In the genomic region with DNA sequence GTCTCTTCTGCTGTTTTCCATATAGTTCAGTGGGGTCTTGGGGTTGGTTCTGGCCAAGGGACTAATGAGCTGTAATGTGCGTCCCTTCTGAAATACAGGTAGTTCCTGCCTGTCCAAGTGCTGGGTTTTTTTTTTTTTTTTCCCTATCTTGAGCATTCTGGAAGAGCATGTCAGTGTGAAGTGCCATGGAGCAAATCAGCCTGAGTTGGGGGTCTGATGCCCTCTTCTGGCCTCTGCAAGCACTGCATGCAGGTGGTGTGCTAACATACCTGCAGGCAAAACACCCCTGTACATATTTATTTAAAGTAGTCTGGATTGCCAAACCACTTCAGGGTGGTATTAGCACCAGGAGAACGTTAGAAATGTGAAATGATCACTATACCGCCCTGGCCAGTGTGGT, we compare ENCODE assay signal across 10 mouse cellular contexts. TPM values are rescaled to one million over a fixed set of nuclear protein-coding genes. Genes with fewer than 3 reads are reported as not detected.
DNase-seq lines count a peak whose midpoint lies in the region; ATAC-seq and TF ChIP-seq lines count a peak whose summit lies in the region.
"Had no signal": no experiment of that assay in that cellular context is flagged by ENCODE, and none has a peak within 500 bp of the region (broad histone marks: within the 10 kb centered on the region; RNA-seq: fewer than 3 reads in every experiment).

No protein-coding gene starts in this region.

- H3K9ac ChIP-seq in hindbrain, embryonic 11.5 days (ENCODE audit: low read depth, low read length), result no peak overlapping the region
- no peak overlapping the region for H3K9ac ChIP-seq in hindbrain, embryonic 16.5 days (ENCODE audit: low read depth, low read length)
- no peak overlapping the region for H3K9ac ChIP-seq in kidney, postnatal 0 days (ENCODE audit: low read depth, low read length)
- H3K9ac ChIP-seq: embryonic facial prominence, embryonic 12.5 days; lung, embryonic 15.5 days had no signal

- H3K36me3 ChIP-seq in hindbrain, embryonic 11.5 days (ENCODE audit: control insufficient read depth, insufficient read depth, low read length), result no peaks in the 10 kb centered on the region
- H3K36me3 ChIP-seq in hindbrain, embryonic 16.5 days (ENCODE audit: control insufficient read depth, insufficient read depth, low read length), result peaks cover 18% of the 10 kb centered on the region
- peaks cover 76% of the 10 kb centered on the region for H3K36me3 ChIP-seq in G1E (replicated peaks)
- peaks cover 42% of the 10 kb centered on the region for H3K36me3 ChIP-seq in kidney, postnatal 0 days (ENCODE audit: insufficient read depth, low read length)

- H3K27ac ChIP-seq in hindbrain, embryonic 11.5 days (ENCODE audit: low read depth, low read length), result no peak overlapping the region
- no peak overlapping the region for H3K27ac ChIP-seq in hindbrain, embryonic 16.5 days (ENCODE audit: low read depth, low read length)
- no peak overlapping the region for H3K27ac ChIP-seq in kidney, postnatal 0 days
- H3K27ac ChIP-seq: embryonic facial prominence, embryonic 12.5 days; lung, embryonic 15.5 days had no signal

- 57% methylated on average over 3 of the region's 3 CpGs for WGBS in hindbrain, embryonic 11.5 days
- 59% methylated on average over 3 of the region's 3 CpGs for WGBS in hindbrain, embryonic 16.5 days
- WGBS in kidney, postnatal 0 days, result 41% methylated on average over 3 of the region's 3 CpGs

- peak; percentile 76 for TF ChIP-seq CTCF in G1E (IDR thresholded peaks at IDR 0.05; ENCODE audit: low read depth, low read length)
- peak; percentile 78 for TF ChIP-seq CTCF in kidney, postnatal 0 days (IDR thresholded peaks at IDR 0.05; ENCODE audit: low read depth)

- no peak for ATAC-seq in hindbrain, embryonic 11.5 days (ENCODE audit: low FRiP score)
- no peak for ATAC-seq in hindbrain, embryonic 16.5 days
- no peak for ATAC-seq in G1E (ENCODE audit: extremely low read depth, insufficient number of reproducible peaks, low FRiP score, poor library complexity, severe bottlenecking)
- no peak for ATAC-seq in kidney, postnatal 0 days (replicated peaks; ENCODE audit: low FRiP score, low read depth)

- H3K4me3 ChIP-seq in hindbrain, embryonic 11.5 days (ENCODE audit: low read depth, low read length), result no peak overlapping the region
- no peak overlapping the region for H3K4me3 ChIP-seq in hindbrain, embryonic 16.5 days (ENCODE audit: low read length)
- no peak overlapping the region for H3K4me3 ChIP-seq in G1E (ENCODE audit: low read depth, low read length)
- no peak overlapping the region for H3K4me3 ChIP-seq in kidney, postnatal 0 days (replicated peaks; ENCODE audit: low read depth, low read length)
- H3K4me3 ChIP-seq: embryonic facial prominence, embryonic 12.5 days; lung, embryonic 15.5 days had no signal

- no peaks in the 10 kb centered on the region for H3K9me3 ChIP-seq in hindbrain, embryonic 11.5 days (ENCODE audit: control insufficient read depth, low read length)
- no peaks in the 10 kb centered on the region for H3K9me3 ChIP-seq in hindbrain, embryonic 16.5 days (ENCODE audit: control insufficient read depth, low read length)
- H3K9me3 ChIP-seq in G1E (replicated peaks), result no peaks in the 10 kb centered on the region
- H3K9me3 ChIP-seq in kidney, postnatal 0 days (replicated peaks; ENCODE audit: low read length), result no peaks in the 10 kb centered on the region
- H3K9me3 ChIP-seq: embryonic facial prominence, embryonic 12.5 days; lung, embryonic 15.5 days had no signal

- no peaks in the 10 kb centered on the region for H3K27me3 ChIP-seq in hindbrain, embryonic 11.5 days (ENCODE audit: control insufficient read depth, insufficient read depth, low read length)
- no peaks in the 10 kb centered on the region for H3K27me3 ChIP-seq in hindbrain, embryonic 16.5 days (replicated peaks; ENCODE audit: control insufficient read depth, insufficient read depth, low read length)
- H3K27me3 ChIP-seq in G1E (ENCODE audit: insufficient read depth, low read length), result no peaks in the 10 kb centered on the region
- no peaks in the 10 kb centered on the region for H3K27me3 ChIP-seq in kidney, postnatal 0 days (ENCODE audit: insufficient read depth, low read length)
- H3K27me3 ChIP-seq: embryonic facial prominence, embryonic 12.5 days; lung, embryonic 15.5 days had no signal

- peak; percentile 63 for DNase-seq in hindbrain, embryonic 11.5 days (ENCODE audit: low spot score)
- DNase-seq in 3134 (ENCODE audit: extremely low read depth, insufficient read length, low spot score), result peak; percentile 28
- no peak for DNase-seq in G1E (ENCODE audit: low spot score)
- peak; percentile 58 to 69 for DNase-seq in cerebellum, postnatal 4 days (ENCODE audit: low spot score in 2 of 2)
- DNase-seq in kidney, postnatal 0 days (ENCODE audit: low spot score), result peak; percentile 58
- DNase-seq in retina, postnatal 1 day, result peak; percentile 61
- no peak for DNase-seq in urinary bladder, adult 2 months (ENCODE audit: low spot score)

- H3K4me2 ChIP-seq in hindbrain, embryonic 11.5 days (replicated peaks; ENCODE audit: low read depth, low read length), result no peak overlapping the region
- no peak overlapping the region for H3K4me2 ChIP-seq in hindbrain, embryonic 16.5 days (ENCODE audit: low read length)
- H3K4me2 ChIP-seq in kidney, postnatal 0 days (ENCODE audit: low read length), result no peak overlapping the region
- H3K4me2 ChIP-seq: embryonic facial prominence, embryonic 12.5 days; lung, embryonic 15.5 days had no signal

- no peaks in the 10 kb centered on the region for H3K4me1 ChIP-seq in hindbrain, embryonic 11.5 days (replicated peaks; ENCODE audit: control insufficient read depth, insufficient read depth, low read length)
- H3K4me1 ChIP-seq in hindbrain, embryonic 16.5 days (ENCODE audit: control insufficient read depth, insufficient read depth, low read depth, low read length), result peaks cover 6% of the 10 kb centered on the region
- H3K4me1 ChIP-seq in G1E (ENCODE audit: insufficient read depth, low read depth, low read length), result peaks cover 44% of the 10 kb centered on the region
- H3K4me1 ChIP-seq in kidney, postnatal 0 days (replicated peaks; ENCODE audit: insufficient read depth, low read length), result 0 out of 2 replicates have a peak, but pooled peaks cover 3% of the 10 kb centered on the region
- H3K4me1 ChIP-seq: embryonic facial prominence, embryonic 12.5 days had no signal

RNA-seq across cellular contexts. Expression of a gene that starts 31.2 kb away (rescaled TPM):
- polyA plus RNA-seq in hindbrain, embryonic 11.5 days (2014; fragmentation: Nextera tagmentation; extraction: Ambion mirVana), result 12.0 and 12.3 TPM in 2 replicates
- polyA plus RNA-seq in hindbrain, embryonic 16.5 days (2015; fragmentation: Nextera tagmentation; extraction: Ambion mirVana), result 16.4 and 24.1 TPM in 2 replicates
- total RNA-seq in G1E (2014; fragmentation: Nextera tagmentation) (125 and 128 TPM in 2 replicates), G1E (2017) (15.4 and 17.0 TPM in 2 replicates)
- 133 and 141 TPM in 2 replicates for polyA plus RNA-seq in G1E (2012)
- polyA plus RNA-seq in kidney, postnatal 0 days (2015; fragmentation: Nextera tagmentation; extraction: Ambion mirVana), result 14.4 and 16.2 TPM in 2 replicates
- polyA plus RNA-seq in urinary bladder, adult 2 months (2012; rRNA removed), result 34.6 and 51.0 TPM in 2 replicates

Comparison
In these comparisons a context has a peak if more than half of its experiments do, and no peak if none do; other contexts are left out.
1. DNase-seq: peak in hindbrain, embryonic 11.5 days (single experiment), 3134 (single experiment), cerebellum, postnatal 4 days (2 of 2), kidney, postnatal 0 days (single experiment) and retina, postnatal 1 day (single experiment); none in G1E (single experiment) and urinary bladder, adult 2 months (single experiment).